Mouse (Mus musculus): ENCODE measurements around the gene Zfp42.
"Not testable (repeated sequence)": the region's sequence is repeated elsewhere in the genome, so short reads cannot be mapped to it uniquely, and the experiment has no call there.

The Zfp42 gene

DNA sequence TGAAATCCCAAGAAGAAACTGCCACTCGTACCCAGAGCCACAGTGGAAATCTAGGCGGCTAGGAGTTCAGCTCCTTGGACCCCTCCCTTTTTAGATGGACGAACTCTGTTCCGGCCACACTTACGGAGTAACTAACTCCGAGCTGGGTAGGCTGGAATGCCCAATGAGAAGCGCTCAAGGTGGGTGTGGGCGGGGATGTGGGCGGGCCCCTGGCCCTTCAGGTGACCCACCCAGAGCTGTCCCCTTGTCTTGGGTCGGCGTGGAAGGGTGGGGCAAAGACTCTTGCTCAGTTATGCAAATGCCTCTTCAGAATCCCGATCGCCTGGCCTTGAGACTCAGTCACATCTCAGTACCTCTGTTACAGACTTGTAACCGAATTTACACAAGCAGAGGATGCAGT lies at the start of gene Zfp42:
Gene Zfp42 (minus strand): TSS at position 85 of the 400 bp plus-strand sequence.
- no peak for DNase-seq (ENCODE audit: low spot score)

DNA sequence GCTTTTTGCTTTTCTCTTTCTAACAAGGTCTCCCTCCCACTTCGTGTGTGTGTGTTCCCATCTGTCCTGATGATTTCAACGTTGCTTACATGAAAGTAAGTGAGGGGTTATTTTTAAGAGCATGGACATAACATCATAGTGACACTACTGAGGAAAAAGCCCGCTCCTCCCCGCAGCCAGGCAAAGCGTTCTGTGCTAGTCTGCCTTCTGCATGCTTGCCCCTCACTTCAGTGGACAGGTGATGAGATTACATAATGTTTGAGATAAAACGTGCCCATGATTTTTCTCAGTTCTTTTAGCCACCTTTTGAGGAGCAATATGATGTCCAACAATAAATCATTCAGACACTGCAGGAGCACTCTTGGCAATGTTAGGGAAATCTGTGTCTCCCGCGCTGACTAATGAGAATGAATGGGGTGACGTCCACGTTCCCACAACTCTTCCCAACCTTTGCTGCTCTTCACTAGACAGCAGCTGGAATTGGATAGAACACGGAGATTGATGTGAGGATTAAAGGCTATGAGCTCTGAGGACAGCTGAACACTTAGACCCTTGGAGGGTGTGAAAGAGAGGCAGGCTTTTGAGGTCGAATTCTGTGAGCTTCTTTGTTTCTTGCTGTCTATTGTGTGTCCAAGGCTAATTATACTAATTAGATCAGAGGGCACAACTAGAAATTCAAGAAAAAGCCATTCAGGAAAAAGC lies 49.4 kb upstream of the Zfp42 start:
- DNase-seq (ENCODE audit: low spot score), result no peak

DNA sequence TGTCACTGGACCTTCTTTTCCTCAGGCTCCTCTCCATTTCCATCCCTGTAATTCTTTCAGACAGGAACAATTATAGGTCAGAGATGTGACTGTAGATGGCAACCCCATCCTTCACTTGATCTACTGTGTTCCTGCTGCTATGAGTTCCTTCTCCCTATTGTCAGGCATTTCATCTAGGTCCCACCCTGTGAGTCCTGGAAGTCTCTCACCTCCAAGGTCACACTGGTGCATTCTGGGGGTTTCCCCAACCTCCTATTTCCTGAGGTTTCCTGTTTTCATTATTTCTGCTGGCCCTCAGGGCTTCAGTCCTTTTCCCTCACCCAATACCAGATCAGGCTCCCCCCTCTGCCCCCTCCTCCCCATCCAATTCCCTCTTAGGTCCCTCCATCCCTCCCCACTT lies 45.5 kb upstream of the Zfp42 start:
- DNase-seq (ENCODE audit: low spot score), result not testable (repeated sequence)

DNA sequence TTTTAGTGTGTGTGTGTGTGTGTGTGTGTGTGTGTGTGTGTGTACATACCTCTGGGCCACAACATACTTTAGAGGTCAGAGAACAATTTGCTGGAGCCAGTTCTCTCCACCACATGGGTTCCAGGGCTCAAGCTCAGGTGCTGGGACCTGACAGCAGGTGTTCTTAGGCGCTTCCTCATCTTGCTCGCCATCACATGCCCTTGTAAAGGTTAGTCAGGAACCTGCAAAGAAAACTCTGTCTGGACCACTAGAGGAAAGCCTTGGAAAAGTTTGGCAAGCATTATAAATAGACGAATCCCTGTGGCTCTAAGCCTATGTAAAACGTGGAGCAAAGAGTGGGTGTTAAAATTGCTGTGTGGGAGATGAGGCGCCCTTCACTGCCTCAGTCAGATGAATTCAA lies 31.8 kb upstream of the Zfp42 start:
- no peak for DNase-seq (ENCODE audit: low spot score)

DNA sequence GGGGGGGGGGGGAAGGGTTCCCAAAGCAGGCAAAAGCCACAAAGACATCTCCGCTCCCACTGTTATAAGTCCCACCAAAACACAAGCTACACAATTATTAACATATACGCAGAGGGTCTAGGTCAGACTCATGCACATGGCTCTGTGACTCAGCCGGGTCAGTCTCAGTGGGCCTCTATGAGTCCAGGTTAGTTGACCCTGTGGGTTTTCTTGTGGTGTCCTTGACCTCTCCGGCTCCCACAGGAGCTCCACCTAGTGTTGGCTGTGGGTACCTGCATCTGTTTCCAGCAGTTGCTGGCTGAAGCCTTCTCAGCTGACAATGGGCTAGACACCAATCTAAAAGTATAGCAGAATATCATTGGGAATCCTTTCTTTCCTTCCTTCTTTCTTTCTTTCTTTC lies 26.7 kb upstream of the Zfp42 start:
- DNase-seq (ENCODE audit: low spot score), result no peak

DNA sequence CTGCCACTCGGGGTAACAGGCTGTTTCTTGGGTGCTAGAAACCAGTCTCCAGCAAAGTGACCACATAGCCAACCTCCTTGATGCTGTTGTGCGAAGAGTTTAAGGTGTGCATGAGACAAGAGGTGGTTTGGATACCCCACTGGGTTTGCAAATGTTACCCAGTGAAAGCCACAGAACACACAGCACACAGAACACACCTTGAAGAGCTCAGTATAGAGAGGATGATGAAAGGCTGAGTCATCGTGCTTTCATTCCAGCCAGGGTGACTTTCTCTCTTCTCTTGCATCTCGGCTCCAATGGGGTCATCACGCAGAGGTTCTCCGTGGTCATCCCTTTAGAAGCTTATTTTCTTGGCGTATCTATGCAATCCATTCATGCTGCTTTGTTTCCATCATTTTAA lies 24.9 kb upstream of the Zfp42 start:
- no peak for DNase-seq (ENCODE audit: low spot score)

DNA sequence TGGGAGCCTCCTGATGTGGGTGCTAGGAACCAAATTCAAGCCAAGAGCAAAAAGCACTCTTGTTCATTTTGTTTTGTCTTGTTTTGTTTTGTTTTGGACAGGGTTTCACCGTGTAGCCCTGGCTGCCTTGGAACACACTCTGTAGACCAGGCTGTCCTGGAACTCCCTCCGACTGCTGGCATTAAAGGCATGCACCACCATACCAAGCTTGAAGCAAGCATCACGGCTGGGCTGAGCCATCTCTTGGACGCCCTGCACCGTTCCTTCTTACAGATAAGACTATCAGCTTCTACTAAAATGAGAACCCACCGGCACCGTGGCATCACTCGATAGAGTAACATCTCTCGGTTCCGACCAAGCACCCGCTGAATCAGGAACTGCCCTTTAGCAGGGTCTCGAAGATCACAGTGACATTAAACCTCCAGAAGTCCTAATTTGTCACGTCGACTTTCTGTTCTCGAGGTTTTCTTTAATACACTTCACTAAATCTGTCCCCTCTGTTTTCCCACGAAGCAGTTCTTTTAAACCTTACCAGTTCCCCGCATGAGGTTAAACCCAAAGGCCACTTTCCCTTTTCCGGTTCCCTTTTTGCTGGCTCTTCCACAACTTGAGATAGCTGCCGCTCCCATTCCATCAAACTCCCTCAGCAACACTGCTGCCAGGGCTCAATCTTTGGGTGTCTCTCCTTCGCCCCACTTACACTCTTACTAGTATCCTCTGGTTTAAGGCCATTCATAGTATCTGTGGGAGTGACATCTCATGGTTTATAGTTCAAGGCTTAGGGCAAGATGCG lies 23.3 kb upstream of the Zfp42 start:
- DNase-seq (ENCODE audit: low spot score), result no peak

DNA sequence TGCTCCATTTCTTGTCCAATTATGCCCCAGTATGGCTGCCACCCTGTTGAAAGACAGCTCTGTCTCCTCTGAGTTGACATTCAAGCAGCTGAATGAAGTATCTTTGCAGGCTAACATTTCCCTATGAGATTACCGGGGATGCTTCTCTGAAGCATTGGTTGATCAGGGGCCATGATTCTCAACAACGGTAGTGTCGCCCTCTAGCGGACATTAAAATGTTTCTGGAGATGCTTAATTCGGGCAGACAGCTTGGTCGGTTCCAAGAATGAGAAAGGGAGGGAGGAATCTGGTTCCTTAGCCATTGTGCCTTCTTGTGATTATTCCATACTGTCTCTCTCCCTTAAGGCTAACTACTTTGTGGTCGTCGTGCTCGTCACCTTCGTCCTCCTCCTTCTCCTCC lies 21.9 kb upstream of the Zfp42 start:
- DNase-seq (ENCODE audit: low spot score), result no peak

DNA sequence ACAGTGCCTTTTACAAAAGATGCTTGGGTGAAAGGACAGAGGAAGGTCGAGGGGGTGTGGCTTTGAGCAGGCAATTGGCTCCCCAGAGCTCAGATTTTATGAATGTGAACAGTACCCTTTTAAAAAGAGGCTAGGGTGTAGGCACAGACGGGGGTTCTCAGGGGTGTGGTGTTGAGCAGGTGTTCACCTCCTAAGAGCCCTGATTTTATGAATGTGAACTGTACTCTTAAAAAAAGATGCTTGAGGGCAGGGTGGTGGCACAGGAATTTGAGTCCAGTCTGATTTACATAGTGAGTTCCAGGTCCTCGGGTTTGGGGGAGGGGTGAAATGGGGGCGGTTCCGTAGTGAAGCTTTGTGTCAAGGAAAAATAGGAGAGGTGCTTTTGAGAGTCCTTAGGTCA lies 14.0 kb upstream of the Zfp42 start:
- DNase-seq (ENCODE audit: low spot score), result no peak

DNA sequence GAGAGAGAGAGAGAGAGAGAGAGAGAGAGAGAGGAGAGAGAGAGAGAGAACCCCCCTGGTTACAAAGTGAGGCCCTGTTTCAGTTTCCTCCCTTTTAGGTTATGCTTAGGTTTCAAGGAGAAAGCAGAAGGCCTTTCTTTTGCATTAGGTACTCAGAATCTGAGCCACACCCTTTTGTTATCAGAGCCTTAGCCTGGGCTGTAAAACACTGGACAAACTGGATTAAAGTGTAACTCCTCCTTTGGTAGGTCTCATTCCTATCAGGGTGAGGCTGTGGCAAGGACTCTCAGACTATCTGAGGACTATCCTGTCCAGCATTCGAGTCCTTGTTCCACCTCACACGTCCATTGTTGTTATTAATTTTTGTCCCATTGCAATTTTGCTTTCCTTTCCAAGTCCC lies 1.4 kb upstream of the Zfp42 start:
- DNase-seq (ENCODE audit: low spot score), result no peak

DNA sequence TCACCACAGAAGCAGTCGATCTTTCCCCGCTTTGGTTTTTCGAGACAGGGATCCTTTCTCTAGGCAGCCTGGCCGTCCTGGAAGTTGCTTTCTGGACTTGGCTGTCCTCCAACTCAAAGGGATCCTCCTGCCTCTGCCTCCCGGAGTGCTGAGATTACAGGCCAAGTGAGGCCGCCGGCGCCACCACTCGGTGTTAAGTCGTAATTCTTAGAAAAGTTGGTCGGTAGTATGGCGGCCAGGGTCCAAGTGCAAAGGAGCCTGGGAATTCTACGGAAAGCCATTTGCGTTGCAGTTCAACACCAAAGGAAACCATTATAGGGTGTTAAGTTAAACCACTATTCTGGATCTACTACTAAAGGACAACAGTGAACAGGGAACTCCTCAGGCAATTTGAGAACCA lies 1.1 kb downstream of the Zfp42 start:
- DNase-seq (ENCODE audit: low spot score), result no peak

DNA sequence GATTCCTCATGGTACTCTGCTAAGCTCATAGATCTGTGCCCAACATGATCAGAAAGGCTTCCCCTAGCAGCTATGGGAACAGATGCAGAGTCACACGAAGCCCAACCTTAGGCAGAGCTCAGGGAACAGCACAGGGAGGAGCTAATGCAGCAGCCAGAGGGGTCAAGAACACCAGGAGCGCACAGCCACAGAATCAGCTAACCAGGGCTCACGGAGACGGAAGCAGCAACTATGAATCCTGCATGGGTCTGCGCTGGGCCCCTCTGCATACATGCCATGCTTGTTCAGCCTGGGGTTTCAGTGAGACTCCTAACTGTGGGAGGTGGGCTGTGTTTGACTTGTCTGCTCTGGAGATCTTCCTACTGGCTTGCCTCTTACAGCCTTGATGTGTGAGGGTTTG lies 7.0 kb downstream of the Zfp42 start:
- no peak for DNase-seq (ENCODE audit: low spot score)

DNA sequence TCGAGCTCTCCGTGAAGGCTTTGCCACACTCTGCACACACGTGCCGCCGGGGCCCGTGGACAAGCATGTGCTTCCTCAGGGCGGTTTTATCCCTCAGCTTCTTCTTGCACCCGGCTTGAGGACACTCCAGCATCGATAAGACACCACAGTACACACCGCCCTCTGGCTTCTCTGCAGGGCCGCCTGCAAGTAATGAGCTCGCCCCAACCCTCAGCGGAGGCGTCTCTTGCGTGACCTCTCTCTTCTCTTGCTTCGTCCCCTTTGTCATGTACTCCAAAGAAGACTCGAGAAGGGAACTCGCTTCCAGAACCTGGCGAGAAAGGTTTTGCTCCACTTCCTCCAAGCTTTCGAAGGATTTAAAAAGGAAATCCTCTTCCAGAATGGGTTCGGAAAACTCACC lies 11.0 kb downstream of the Zfp42 start:
- DNase-seq (ENCODE audit: low spot score), result no peak

DNA sequence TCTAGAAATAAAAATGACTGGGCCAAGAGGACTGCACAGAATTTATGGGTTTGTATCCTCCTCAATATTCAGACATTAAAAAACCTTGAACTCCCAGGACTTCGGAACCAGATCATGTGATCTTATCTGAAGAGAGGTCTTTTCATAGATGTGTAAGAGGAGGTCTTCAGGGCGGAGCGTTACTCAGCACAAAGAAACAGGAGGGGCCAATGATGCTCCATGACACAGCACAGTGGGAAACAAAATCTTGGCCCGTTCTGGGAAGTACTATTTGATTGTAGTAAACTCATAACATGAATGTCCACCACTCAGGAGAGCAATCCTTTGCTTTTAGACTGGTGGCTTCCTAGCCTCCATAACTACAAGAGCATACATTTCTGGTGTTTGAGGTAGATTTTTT lies 12.6 kb downstream of the Zfp42 start:
- DNase-seq (ENCODE audit: low spot score), result no peak

DNA sequence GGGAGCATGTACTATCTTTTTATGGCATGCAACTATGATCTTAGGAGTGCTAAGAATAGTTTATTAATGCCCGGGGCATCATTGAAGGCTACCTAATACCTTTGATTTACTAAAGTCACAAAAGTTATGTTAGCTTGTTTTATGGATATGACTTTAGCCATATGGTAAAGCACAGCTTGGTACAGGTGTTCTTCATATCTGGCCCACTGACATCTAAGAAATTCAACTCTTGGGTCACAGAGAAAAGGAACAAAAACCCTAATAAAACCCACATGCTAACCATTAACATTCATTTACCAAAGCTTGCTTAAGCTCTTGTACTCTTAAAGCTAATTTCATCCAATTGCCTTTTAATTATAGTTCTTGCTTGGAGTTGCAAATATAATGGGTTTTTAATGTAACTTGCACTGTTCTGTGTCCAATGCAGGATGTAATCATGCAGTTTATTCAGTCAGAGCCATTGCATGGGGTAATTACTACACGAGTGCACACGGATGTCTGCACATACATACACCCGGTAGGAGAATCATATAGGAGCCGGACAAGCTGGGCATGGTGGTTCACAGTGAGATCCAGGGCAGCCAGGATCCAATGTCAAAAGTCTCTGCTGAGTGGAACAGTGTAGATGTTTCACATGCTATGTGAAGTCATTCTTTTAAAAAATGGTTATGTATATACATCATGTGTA lies 16.2 kb downstream of the Zfp42 start:
- DNase-seq (ENCODE audit: low spot score), result no peak

DNA sequence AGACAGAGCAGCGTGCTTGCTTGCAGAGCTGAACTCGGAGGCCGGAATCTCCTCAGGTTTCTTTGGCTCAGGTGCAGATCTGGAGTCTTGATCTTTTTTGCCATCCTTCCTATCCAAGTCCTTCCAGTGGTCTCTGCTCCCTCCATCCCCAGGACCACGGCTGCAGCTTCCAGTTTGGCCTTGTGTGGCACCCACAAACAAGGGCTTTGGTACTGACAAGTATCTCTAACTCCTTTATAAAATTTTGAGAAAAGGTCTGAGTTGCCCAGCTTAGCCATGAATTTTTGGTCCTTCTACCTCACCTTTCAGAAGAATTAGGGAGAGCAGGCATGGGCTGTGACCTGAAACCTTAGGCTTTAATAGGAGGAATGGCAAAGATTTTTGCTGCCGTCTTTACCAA lies 17.0 kb downstream of the Zfp42 start:
- no peak for DNase-seq (ENCODE audit: low spot score)

DNA sequence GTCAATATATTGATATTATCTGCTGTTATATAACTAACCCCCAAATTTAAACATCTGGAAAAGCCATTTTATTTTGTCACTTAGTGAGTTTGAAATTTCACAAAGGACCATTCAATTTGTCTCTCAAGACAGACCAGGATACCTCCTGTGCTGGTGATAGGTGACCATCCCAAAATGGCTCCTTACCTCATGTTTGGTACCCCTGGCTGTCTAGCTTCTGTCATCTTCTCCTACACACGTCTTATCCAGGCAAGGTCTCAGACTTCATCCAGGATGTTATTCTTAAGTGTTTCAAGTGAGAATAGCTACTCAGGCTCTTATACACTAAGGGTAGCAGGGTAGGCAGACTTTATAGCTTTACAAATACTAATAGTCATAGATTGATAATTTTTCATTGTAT lies 17.9 kb downstream of the Zfp42 start:
- no peak for DNase-seq (ENCODE audit: low spot score)

DNA sequence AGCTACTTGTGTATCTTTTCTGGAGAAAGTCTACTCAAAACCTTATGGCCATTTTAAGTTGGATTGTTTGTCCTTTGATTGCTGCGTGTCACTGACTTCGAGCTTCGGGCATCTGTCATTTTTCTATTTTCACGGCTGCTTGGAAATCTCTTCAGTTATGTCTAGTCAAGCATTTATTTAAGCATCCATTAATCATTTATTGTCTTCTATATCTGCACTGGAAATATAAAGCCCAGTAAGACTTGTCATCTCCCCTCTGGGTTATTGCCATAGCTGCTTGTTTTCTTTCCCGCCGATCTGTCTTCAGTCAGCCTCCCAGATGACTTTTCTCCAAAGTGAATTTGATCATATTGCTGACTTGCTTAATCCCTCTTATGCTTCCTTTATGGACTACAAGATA lies 19.3 kb downstream of the Zfp42 start:
- DNase-seq (ENCODE audit: low spot score), result no peak

DNA sequence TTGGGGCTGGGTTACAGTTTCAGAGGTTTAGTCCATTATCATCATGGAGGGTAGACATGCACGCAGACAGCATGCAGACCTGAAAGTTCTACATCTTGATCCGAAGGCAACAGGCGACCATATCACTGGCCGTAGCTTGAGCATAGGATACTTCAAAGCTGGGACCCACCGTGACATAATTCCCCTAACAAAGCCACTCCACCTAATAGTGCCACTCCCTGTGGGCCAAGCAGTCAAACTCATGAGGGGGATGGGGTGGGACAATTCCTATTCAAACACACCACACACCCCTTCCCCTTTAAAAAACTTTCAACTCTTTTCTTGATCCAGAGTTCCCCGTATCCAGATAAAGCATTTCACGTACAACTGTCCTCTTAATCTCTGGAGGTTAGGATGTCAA lies 23.5 kb downstream of the Zfp42 start:
- no peak for DNase-seq (ENCODE audit: low spot score)

DNA sequence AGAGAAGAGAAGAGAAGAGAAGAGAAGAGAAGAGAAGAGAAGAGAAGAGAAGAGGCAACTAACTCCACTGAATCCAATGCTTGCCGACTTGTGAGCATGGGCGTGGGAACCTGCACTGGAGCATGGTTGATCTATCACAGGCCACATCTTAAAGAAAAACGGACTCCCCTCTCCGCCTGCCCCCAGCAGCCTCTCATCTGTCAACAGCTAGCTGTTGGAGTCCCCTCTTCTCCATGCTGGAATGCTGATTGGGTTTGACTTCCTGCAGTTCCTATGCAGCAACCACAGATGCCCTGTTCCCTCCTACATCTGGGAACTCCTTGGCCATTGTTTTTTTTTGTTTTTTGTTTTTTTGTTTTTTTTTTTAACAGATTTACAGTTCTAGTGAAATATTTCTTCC lies 28.4 kb downstream of the Zfp42 start:
- no peak for DNase-seq (ENCODE audit: low spot score)

DNA sequence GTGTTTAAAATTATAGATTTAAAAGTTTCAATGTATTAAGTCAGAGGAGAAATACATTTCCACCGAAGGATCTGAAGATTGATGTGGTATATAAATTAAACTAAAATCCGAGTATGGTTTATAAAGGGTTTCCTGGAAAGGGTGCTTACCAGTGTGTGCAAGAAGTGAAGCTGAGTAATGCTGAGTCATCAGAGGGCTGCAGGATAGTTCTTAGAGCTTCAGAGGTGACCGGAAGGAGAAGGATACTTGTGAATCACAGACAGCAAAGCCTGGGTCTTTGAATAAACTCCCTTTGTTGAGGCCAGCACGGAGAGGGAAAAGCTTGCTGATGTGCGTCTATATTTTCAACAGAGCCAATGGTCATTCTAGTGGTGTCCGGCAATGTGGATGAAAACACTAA lies 45.8 kb downstream of the Zfp42 start:
- no peak for DNase-seq (ENCODE audit: low spot score)

DNA sequence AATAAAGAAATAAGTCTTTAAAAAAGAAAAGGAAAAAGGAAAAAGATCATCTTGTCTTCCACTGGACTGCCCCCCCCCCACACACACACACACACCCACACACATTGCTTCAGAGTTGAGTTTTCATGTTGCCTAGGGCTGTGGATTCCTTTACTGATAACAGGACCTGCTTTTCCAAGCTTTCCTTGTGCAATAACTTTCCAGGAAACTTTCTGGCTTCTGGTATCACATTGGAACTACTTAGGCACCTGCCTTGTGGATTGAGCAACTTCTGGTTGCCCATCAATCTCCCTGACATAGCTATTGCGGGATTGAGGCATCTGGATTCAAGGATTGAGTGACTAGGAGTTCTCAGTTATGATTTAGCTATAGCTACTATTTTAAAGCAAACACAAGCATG lies 48.9 kb downstream of the Zfp42 start:
- DNase-seq (ENCODE audit: low spot score), result no peak

DNA sequence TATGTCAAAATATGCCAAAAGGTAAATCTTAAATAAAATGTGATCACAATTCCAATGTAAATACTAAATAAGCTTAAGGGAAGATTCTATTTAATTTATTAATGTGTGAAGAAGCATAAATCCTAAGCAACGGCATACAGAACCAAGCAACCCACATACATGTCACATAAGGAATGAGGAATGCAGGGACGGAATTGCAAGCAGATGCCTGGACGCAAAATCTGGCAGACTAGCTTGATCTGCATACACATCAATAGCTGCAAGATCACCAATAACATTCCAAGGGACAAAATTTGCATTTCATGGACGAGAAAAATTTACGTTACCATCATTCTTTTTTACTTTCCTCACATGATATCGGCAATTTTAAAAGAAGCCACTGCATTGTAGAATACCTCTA lies 51.1 kb downstream of the Zfp42 start:
- no peak for DNase-seq (ENCODE audit: low spot score)

Data from layer of hippocampus, adult 9-10 months (tissue).